Mouse (Mus musculus): ENCODE data around the gene Gtf2a2. TPM values are rescaled to one million over a fixed set of nuclear protein-coding genes. Genes with fewer than 3 reads are reported as not detected.

The Gtf2a2 gene
- polyA plus RNA-seq, 1 experiment, result 93.9 TPM

GRCm38 (mm10) chr9:70048280-70048679 is 35.9 kb downstream of the Gtf2a2 start:
- TF ChIP-seq POLR2A (IDR thresholded peaks at IDR 0.05; ENCODE audit: borderline replicate concordance, low read depth, low read length), result no peak
- TF ChIP-seq CTCF (IDR thresholded peaks at IDR 0.05; ENCODE audit: low read depth, low read length), result no peak
- Histone ChIP-seq H3K4me3 (ENCODE audit: insufficient read depth, low read length) (no peak overlapping the region), H3K27ac (ENCODE audit: insufficient read depth, low read depth, low read length) (no peak overlapping the region), H3K4me1 (ENCODE audit: control insufficient read depth, insufficient read depth, low read length) (peaks cover 10% of the 10 kb centered on the region)

GRCm38 (mm10) chr9:70048751-70049415 is 36.5 kb downstream of the Gtf2a2 start:
- H3K4me3 ChIP-seq (ENCODE audit: insufficient read depth, low read length), result no peak overlapping the region
- peaks cover 10% of the 10 kb centered on the region for H3K4me1 ChIP-seq (ENCODE audit: control insufficient read depth, insufficient read depth, low read length)
- TF ChIP-seq CTCF (IDR thresholded peaks at IDR 0.05; ENCODE audit: low read depth, low read length) (no peak), POLR2A (IDR thresholded peaks at IDR 0.05; ENCODE audit: borderline replicate concordance, low read depth, low read length) (no peak)
- H3K27ac ChIP-seq (ENCODE audit: insufficient read depth, low read depth, low read length), result no peak overlapping the region

- H3K4me1 ChIP-seq (ENCODE audit: control insufficient read depth, insufficient read depth, low read length), result peaks cover 10% of the 10 kb centered on the region
- TF ChIP-seq POLR2A (IDR thresholded peaks at IDR 0.05; ENCODE audit: borderline replicate concordance, low read depth, low read length) (no peak), CTCF (IDR thresholded peaks at IDR 0.05; ENCODE audit: low read depth, low read length) (no peak)
- no peak overlapping the region for H3K27ac ChIP-seq (ENCODE audit: insufficient read depth, low read depth, low read length)
- no peak overlapping the region for H3K4me3 ChIP-seq (ENCODE audit: insufficient read depth, low read length)
Observed at GRCm38 (mm10) chr9:70049416-70049783, 37.0 kb downstream of the Gtf2a2 start.

GRCm38 (mm10) chr9:70049839-70050238 is 37.5 kb downstream of the Gtf2a2 start:
- peaks cover 10% of the 10 kb centered on the region for H3K4me1 ChIP-seq (ENCODE audit: control insufficient read depth, insufficient read depth, low read length)
- H3K27ac ChIP-seq (ENCODE audit: insufficient read depth, low read depth, low read length), result no peak overlapping the region
- no peak for TF ChIP-seq POLR2A (IDR thresholded peaks at IDR 0.05; ENCODE audit: borderline replicate concordance, low read depth, low read length)
- no peak for TF ChIP-seq CTCF (IDR thresholded peaks at IDR 0.05; ENCODE audit: low read depth, low read length)
- no peak overlapping the region for H3K4me3 ChIP-seq (ENCODE audit: insufficient read depth, low read length)

GRCm38 (mm10) chr9:70052730-70053129 is 40.4 kb downstream of the Gtf2a2 start:
- peaks cover 10% of the 10 kb centered on the region for H3K4me1 ChIP-seq (ENCODE audit: control insufficient read depth, insufficient read depth, low read length)
- TF ChIP-seq POLR2A (IDR thresholded peaks at IDR 0.05; ENCODE audit: borderline replicate concordance, low read depth, low read length) (no peak), CTCF (IDR thresholded peaks at IDR 0.05; ENCODE audit: low read depth, low read length) (no peak)
- H3K27ac ChIP-seq (ENCODE audit: insufficient read depth, low read depth, low read length), result no peak overlapping the region
- no peak overlapping the region for H3K4me3 ChIP-seq (ENCODE audit: insufficient read depth, low read length)

- Histone ChIP-seq H3K4me1 (ENCODE audit: control insufficient read depth, insufficient read depth, low read length) (peaks cover 10% of the 10 kb centered on the region), H3K27ac (ENCODE audit: insufficient read depth, low read depth, low read length) (no peak overlapping the region), H3K4me3 (ENCODE audit: insufficient read depth, low read length) (no peak overlapping the region)
- TF ChIP-seq CTCF (IDR thresholded peaks at IDR 0.05; ENCODE audit: low read depth, low read length), result no peak
- no peak for TF ChIP-seq POLR2A (IDR thresholded peaks at IDR 0.05; ENCODE audit: borderline replicate concordance, low read depth, low read length)
Observed at GRCm38 (mm10) chr9:70053411-70053810, 41.1 kb downstream of the Gtf2a2 start.

- no peaks in the 10 kb centered on the region for H3K4me1 ChIP-seq (ENCODE audit: control insufficient read depth, insufficient read depth, low read length)
- TF ChIP-seq CTCF (IDR thresholded peaks at IDR 0.05; ENCODE audit: low read depth, low read length), result no peak
- TF ChIP-seq POLR2A (IDR thresholded peaks at IDR 0.05; ENCODE audit: borderline replicate concordance, low read depth, low read length), result no peak
- no peak overlapping the region for H3K4me3 ChIP-seq (ENCODE audit: insufficient read depth, low read length)
- no peak overlapping the region for H3K27ac ChIP-seq (ENCODE audit: insufficient read depth, low read depth, low read length)
Observed at GRCm38 (mm10) chr9:70062012-70062411, 49.7 kb downstream of the Gtf2a2 start.

- Histone ChIP-seq H3K4me1 (ENCODE audit: control insufficient read depth, insufficient read depth, low read length) (no peaks in the 10 kb centered on the region), H3K27ac (ENCODE audit: insufficient read depth, low read depth, low read length) (no peak overlapping the region), H3K4me3 (ENCODE audit: insufficient read depth, low read length) (no peak overlapping the region)
- TF ChIP-seq CTCF (IDR thresholded peaks at IDR 0.05; ENCODE audit: low read depth, low read length) (no peak), POLR2A (IDR thresholded peaks at IDR 0.05; ENCODE audit: borderline replicate concordance, low read depth, low read length) (no peak)
Observed at GRCm38 (mm10) chr9:70067497-70067896, 55.1 kb downstream of the Gtf2a2 start.

GRCm38 (mm10) chr9:70069961-70070435 is 57.6 kb downstream of the Gtf2a2 start:
- TF ChIP-seq CTCF (IDR thresholded peaks at IDR 0.05; ENCODE audit: low read depth, low read length) (no peak), POLR2A (IDR thresholded peaks at IDR 0.05; ENCODE audit: borderline replicate concordance, low read depth, low read length) (no peak)
- H3K4me1 ChIP-seq (ENCODE audit: control insufficient read depth, insufficient read depth, low read length), result no peaks in the 10 kb centered on the region
- no peak overlapping the region for H3K27ac ChIP-seq (ENCODE audit: insufficient read depth, low read depth, low read length)
- no peak overlapping the region for H3K4me3 ChIP-seq (ENCODE audit: insufficient read depth, low read length)

GRCm38 (mm10) chr9:70072387-70072786 is 60.0 kb downstream of the Gtf2a2 start:
- no peaks in the 10 kb centered on the region for H3K4me1 ChIP-seq (ENCODE audit: control insufficient read depth, insufficient read depth, low read length)
- no peak overlapping the region for H3K4me3 ChIP-seq (ENCODE audit: insufficient read depth, low read length)
- H3K27ac ChIP-seq (ENCODE audit: insufficient read depth, low read depth, low read length), result no peak overlapping the region
- TF ChIP-seq CTCF (IDR thresholded peaks at IDR 0.05; ENCODE audit: low read depth, low read length), result no peak

Other genes with a start within 250 kb of the Gtf2a2 start
- 194 and 196 TPM in 2 replicates for gene Bnip2, start 23.1 kb upstream of the Gtf2a2 start, polyA plus RNA-seq (2012; ENCODE audit: insufficient read depth, insufficient read length, missing spikeins)
- gene Gcnt3, start 25.5 kb downstream of the Gtf2a2 start, polyA plus RNA-seq (2012; ENCODE audit: insufficient read depth, insufficient read length, missing spikeins), result not detected in 2 replicates
- 0.21 TPM in 1 of 2 replicates, not detected in the other for gene Fam81a, start 130.0 kb downstream of the Gtf2a2 start, polyA plus RNA-seq (2012; ENCODE audit: insufficient read depth, insufficient read length, missing spikeins)
- 78.8 and 86.6 TPM in 2 replicates for gene Myo1e, start 194.8 kb downstream of the Gtf2a2 start, polyA plus RNA-seq (2012; ENCODE audit: insufficient read depth, insufficient read length, missing spikeins)